Comparison of ENCODE assay signal across 7 mouse cellular contexts in the genomic region with DNA sequence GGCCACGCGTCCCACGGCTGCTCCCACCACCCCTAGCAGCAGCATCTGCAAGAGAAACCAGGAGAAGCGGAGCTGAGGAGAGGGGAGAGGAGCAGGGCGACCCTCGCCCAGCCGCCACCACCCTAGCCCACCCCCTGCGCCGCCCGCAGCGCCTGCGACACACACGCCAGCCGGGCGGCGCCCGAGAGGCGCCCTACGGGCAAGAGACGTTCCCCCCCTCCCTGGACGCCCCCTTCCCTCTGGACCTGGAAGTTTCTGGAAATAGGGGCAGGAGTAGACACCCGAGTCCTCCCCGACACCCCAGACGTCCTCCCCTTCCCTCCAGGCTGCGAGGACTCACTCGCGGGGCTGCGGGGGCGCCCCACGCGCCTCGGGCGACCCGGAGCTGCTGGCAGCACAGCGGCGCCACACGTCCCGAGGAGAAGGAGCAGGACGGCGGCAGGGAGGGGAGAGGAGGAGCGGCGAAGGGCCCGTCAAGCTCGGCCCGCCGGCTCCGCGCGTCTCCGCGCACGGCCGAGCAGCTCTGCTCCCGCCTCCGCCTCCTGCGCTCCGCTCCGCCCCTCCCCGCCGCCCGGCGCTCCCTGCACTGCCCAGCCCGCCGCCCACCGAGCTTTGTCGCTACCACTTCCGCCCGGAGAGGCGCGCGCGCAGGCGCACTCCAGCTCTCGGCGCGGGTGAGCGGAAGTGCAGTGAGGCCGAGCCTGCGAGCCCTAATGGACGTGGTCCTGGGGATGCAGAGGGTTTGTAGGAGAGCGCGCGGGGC. TPM values are rescaled to one million over a fixed set of nuclear protein-coding genes. Genes with fewer than 3 reads are reported as not detected.
DNase-seq lines count a peak whose midpoint lies in the region; ATAC-seq lines count a peak whose summit lies in the region.

No protein-coding gene starts in this region.

- peak; percentile 89 for ATAC-seq in granulocyte monocyte progenitor cell, adult 5-6 weeks (replicated peaks; ENCODE audit: poor library complexity, severe bottlenecking)
- peak; percentile 99 for ATAC-seq in midbrain, embryonic 13.5 days

- peak overlapping the region; percentile 81 for H3K9ac ChIP-seq in midbrain, embryonic 13.5 days (replicated peaks)

- H3K4me1 ChIP-seq in limb, embryonic 10.5 days: peaks cover 16% of the 10 kb centered on the region
- peaks cover 38% of the 10 kb centered on the region for H3K4me1 ChIP-seq in midbrain, embryonic 13.5 days (replicated peaks)

- H3K36me3 ChIP-seq in limb, embryonic 10.5 days: 0 out of 2 replicates have a peak, but pooled peaks cover 4% of the 10 kb centered on the region
- H3K36me3 ChIP-seq in midbrain, embryonic 13.5 days: no peaks in the 10 kb centered on the region

- peak overlapping the region; percentile 99 for H3K27ac ChIP-seq in limb, embryonic 10.5 days
- peak overlapping the region; percentile 98 for H3K27ac ChIP-seq in midbrain, embryonic 13.5 days

- H3K4me2 ChIP-seq in midbrain, embryonic 13.5 days (replicated peaks): peak overlapping the region; percentile 97

- H3K27me3 ChIP-seq in limb, embryonic 10.5 days (ENCODE audit: low read depth, poor library complexity, severe bottlenecking): no peaks in the 10 kb centered on the region
- H3K27me3 ChIP-seq in midbrain, embryonic 13.5 days: no peaks in the 10 kb centered on the region

- DNase-seq in adrenal gland, adult 8-10 months: peak; percentile 95
- DNase-seq in embryo, embryonic 9.5 days (ENCODE audit: extremely low spot score): peak; percentile 96
- peak; percentile 96 for DNase-seq in kidney, adult 11 months
- DNase-seq in limb, embryonic 10.5 days (ENCODE audit: low spot score): peak; percentile 97
- peak; percentile 91 for DNase-seq in spleen, adult 12 weeks (ENCODE audit: low spot score)

- H3K4me3 ChIP-seq in limb, embryonic 10.5 days: peak overlapping the region; percentile 97
- peak overlapping the region; percentile 86 for H3K4me3 ChIP-seq in midbrain, embryonic 13.5 days (replicated peaks)

- under 1% methylated on average over 70 of the region's 83 CpGs for WGBS in limb, embryonic 10.5 days
- under 1% methylated on average over 67 of the region's 83 CpGs for WGBS in midbrain, embryonic 13.5 days

- H3K9me3 ChIP-seq in limb, embryonic 10.5 days (replicated peaks): no peaks in the 10 kb centered on the region
- no peaks in the 10 kb centered on the region for H3K9me3 ChIP-seq in midbrain, embryonic 13.5 days

RNA-seq across cellular contexts. Expression of gene Atp2c1, which starts 32.4 kb away (rescaled TPM):
- 10 to 100 TPM; 71.0 to 90.9 (median 89.5) TPM for total RNA-seq in adrenal gland, adult 8-10 months (2022)
- 14.9 and 19.6 TPM in 2 replicates for total RNA-seq in granulocyte monocyte progenitor cell, adult 5-6 weeks (2014; fragmentation: Nextera tagmentation)
- total RNA-seq in granulocyte monocyte progenitor cell, adult 5-6 weeks (2017): 47.3 and 65.1 TPM in 2 replicates
- polyA plus RNA-seq in limb, embryonic 10.5 days (2016; fragmentation: Nextera tagmentation; extraction: Ambion mirVana): 48.8 and 53.6 TPM in 2 replicates
- polyA plus RNA-seq in midbrain, embryonic 13.5 days (2015; fragmentation: Nextera tagmentation; extraction: Ambion mirVana): 85.8 and 89.0 TPM in 2 replicates

Comparison
In these comparisons a context has a peak if more than half of its experiments do, and no peak if none do; other contexts are left out.
1. Peak in every context shown above with its lines: DNase-seq, ATAC-seq, H3K4me3 ChIP-seq and H3K27ac ChIP-seq.